Mouse (Mus musculus) myocyte (in vitro differentiated cells): ENCODE measurements around the gene B3galnt2.
"Not testable (repeated sequence)": the region's sequence is repeated elsewhere in the genome, so short reads cannot be mapped to it uniquely, and the experiment has no call there.

Source experiments
- E2F4 ChIP-seq: IDR thresholded peaks from one replicate; pipeline ENCODE4 v1.6.1; 2011; ENCODE audit warnings: mild to moderate bottlenecking, control low read depth, moderate library complexity; ENCODE audit not compliant: insufficient read depth
- MAX ChIP-seq: IDR thresholded peaks from one replicate; pipeline ENCODE4 v1.6.1; 2011; ENCODE audit warnings: low read depth, mild to moderate bottlenecking, control low read depth
- MYOG ChIP-seq, 3 experiments: IDR thresholded peaks; one replicate each; pipeline ENCODE4 v1.6.1; 2011; ENCODE audit warnings: control low read depth in 2 of 3, low read depth in 2 of 3, mild to moderate bottlenecking in 2 of 3; ENCODE audit not compliant: insufficient read length in 2 of 3, control insufficient read depth in 1 of 3, insufficient read depth in 1 of 3
- POLR2A ChIP-seq: IDR thresholded peaks from one replicate; pipeline ENCODE4 v1.6.1; 2011; ENCODE audit warnings: low read depth, mild to moderate bottlenecking, control low read depth, moderate library complexity; ENCODE audit not compliant: insufficient read length
- TCF12 ChIP-seq: IDR thresholded peaks from one replicate; pipeline ENCODE4 v1.6.1; 2011; ENCODE audit warnings: mild to moderate bottlenecking, control low read depth; ENCODE audit not compliant: poor library complexity, insufficient read depth, severe bottlenecking
- USF1 ChIP-seq: IDR thresholded peaks from one replicate; pipeline ENCODE4 v1.6.1; 2011; ENCODE audit warnings: low read depth, mild to moderate bottlenecking, control low read depth, moderate library complexity

GRCm38 (mm10) chr13:13981842-13982241 is 27.6 kb downstream of the B3galnt2 start:
- not testable (repeated sequence) for TF ChIP-seq POLR2A; MYOG (IDR thresholded peaks at IDR 0.05; ENCODE audit: control insufficient read depth in 1 of 3, insufficient read depth in 1 of 3, insufficient read length in 2 of 3, low read depth in 2 of 3); USF1; MAX; E2F4; TCF12
